Mouse (Mus musculus): Measurements from ENCODE around the gene Mrpl39. TPM values are rescaled to one million over a fixed set of nuclear protein-coding genes. Genes with fewer than 3 reads are reported as not detected.

Mrpl39 gene
- polyA plus RNA-seq, 1 experiment from 2014 or later: 45.0 TPM

MicroRNAs within 50 kb of the gene (microRNA counts, 519-probe panel; counts per million panel counts)
- 460 counts per million, percentile 65 among the panel's probes with 10 or more counts for microRNA mmu-miR-155

Small RNA genes lying within 50 kb of the gene (microRNA-seq; reads per million reads assigned to microRNA genes)
- gene Mir155: 149 reads per million, percentile 57 among the genes with 10 or more reads in this experiment

Other genes starting within 250 kb of the Mrpl39 start
- not detected in 2 replicates for gene A730009L09Rik, start 220.6 kb downstream of the Mrpl39 start, polyA plus RNA-seq (2016; fragmentation: Nextera tagmentation; extraction: Ambion mirVana)
- 8.2 and 8.9 TPM in 2 replicates for gene Jam2, start 38.4 kb upstream of the Mrpl39 start, polyA plus RNA-seq (2016; fragmentation: Nextera tagmentation; extraction: Ambion mirVana)
- 39.2 and 41.7 TPM in 2 replicates for gene Gabpa, start 99.2 kb upstream of the Mrpl39 start, polyA plus RNA-seq (2016; fragmentation: Nextera tagmentation; extraction: Ambion mirVana)
- 777 and 800 TPM in 2 replicates for gene Atp5j, start 99.9 kb upstream of the Mrpl39 start, polyA plus RNA-seq (2016; fragmentation: Nextera tagmentation; extraction: Ambion mirVana)

Data from embryonic facial prominence, embryonic 12.5 days (tissue).